Mouse (Mus musculus): ENCODE data around the gene Pdcd2l. TPM values are rescaled to one million over a fixed set of nuclear protein-coding genes. Genes with fewer than 3 reads are reported as not detected.
A peak's percentile ranks its signal among the peaks of the same experiment; 100 is the strongest.

The Pdcd2l gene
- total and polyA plus RNA-seq, 2 experiments from 2014 or later: 41.9 to 44.0 TPM

DNA sequence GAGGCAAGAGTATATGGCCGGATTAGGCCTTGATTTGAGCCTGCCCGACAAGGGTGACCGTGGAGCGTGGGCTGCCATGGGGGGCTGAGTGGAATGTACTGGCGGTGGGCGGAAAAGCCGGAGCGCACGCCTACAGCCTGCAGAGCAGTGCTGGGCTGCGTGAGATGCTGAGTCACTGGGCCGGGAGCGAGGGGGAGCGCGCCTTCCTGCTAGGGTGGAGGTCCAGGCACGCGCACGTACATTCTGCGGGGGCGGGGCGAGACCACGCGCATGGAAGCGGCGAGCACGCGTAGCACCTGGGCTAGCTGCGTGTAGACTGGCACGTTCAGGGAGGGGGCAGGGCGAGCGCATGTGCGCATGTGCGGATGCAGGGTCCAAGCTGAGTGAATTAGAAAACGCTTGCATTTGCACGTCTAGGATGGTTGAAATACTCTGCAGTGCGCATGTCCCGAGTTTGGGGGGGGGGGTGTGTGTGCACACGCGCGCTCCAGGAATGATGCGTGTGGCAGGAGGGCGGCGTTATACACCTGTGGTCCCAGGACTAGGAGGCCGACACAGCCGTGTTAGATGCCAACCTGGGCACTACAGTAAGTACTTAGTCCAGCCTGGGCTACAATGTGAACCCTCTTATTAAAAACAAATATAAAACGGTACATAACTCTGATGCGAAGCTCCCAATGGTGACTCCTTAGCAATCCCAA, 37.6 kb upstream of the Pdcd2l start:
- Histone ChIP-seq H3K36me3 (replicated peaks; ENCODE audit: control insufficient read depth, insufficient read depth, low read length) (peaks cover 31% of the 10 kb centered on the region), H3K9ac (replicated peaks; ENCODE audit: low read depth, low read length) (peak overlapping the region; percentile 18; the same call in 1 of the 2 replicates), H3K27ac (ENCODE audit: low read depth) (peak overlapping the region; percentile 80), H3K4me3 (ENCODE audit: low read depth, low read length) (peak overlapping the region; percentile 50), H3K27me3 (ENCODE audit: control insufficient read depth, insufficient read depth, low read length) (no peaks in the 10 kb centered on the region), H3K9me3 (replicated peaks; ENCODE audit: control insufficient read depth, low read length) (no peaks in the 10 kb centered on the region), H3K4me2 (ENCODE audit: low read depth, low read length) (peak overlapping the region; percentile 59), H3K4me1 (ENCODE audit: control insufficient read depth, insufficient read depth) (peaks cover 25% of the 10 kb centered on the region; the same call in 1 of the 2 replicates)
- WGBS: under 1% methylated on average over 46 of the region's 46 CpGs
- ATAC-seq (ENCODE audit: insufficient read depth, low read depth) (peak; percentile 87), DNase-seq (ENCODE audit: low spot score) (peak; percentile 95)
- TF ChIP-seq CTCF (IDR thresholded peaks at IDR 0.05; ENCODE audit: low read depth) (no peak), EP300 (IDR thresholded peaks at IDR 0.05; ENCODE audit: low read depth) (no peak)

DNA sequence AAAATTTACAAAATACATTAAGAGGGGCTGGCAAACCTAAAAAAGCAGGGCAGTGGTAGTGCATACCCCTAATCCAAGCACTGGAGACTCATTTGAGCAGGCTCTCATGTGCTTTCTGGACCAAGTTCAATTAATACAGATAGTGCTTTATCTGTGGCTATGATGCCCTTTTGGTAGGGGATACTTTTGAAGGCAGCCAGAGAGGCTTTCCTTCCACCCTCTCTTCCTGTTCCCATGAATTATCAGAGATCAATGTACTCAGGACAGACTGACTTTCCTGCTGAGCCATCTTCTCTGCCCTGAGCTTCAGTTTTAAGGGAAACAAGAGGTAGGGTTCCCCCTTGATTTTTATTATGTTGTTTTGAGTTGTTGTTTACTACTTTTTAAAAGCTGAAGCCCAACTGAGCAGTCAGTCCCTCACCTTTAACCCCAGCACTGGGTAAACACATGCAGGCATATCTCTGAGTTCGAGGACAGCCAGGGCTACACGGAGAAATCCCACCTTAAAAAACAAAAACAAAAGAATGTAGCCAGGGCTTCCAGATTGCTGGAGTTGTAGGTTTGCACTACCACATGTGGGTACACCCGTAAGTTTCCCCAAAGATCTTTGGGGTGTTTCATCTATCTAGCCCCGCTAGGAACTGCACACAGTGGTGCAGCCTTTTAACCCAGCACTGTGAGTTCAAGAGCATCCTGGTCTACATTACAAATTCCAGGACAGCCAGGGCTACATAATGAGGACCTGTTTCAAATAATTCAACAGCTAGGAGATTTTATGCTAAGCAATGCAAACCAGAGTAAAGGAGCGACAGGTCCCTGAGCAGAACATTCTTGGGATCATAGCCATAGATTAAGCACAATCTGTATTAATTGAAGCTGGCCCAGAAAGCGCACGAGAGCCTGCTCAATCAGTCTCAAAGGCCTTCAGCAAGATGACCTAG, 36.6 kb upstream of the Pdcd2l start:
- H3K36me3 ChIP-seq (replicated peaks; ENCODE audit: control insufficient read depth, insufficient read depth, low read length): peaks cover 21% of the 10 kb centered on the region
- no peak for DNase-seq (ENCODE audit: low spot score)
- TF ChIP-seq CTCF (IDR thresholded peaks at IDR 0.05; ENCODE audit: low read depth): no peak
- TF ChIP-seq EP300 (IDR thresholded peaks at IDR 0.05; ENCODE audit: low read depth): no peak
- H3K9ac ChIP-seq (replicated peaks; ENCODE audit: low read depth, low read length): peak overlapping the region; percentile 18; the same call in 1 of the 2 replicates
- no peak for ATAC-seq (ENCODE audit: insufficient read depth, low read depth)
- H3K27me3 ChIP-seq (ENCODE audit: control insufficient read depth, insufficient read depth, low read length): no peaks in the 10 kb centered on the region
- no peaks in the 10 kb centered on the region for H3K9me3 ChIP-seq (replicated peaks; ENCODE audit: control insufficient read depth, low read length)
- H3K4me1 ChIP-seq (ENCODE audit: control insufficient read depth, insufficient read depth): peaks cover 32% of the 10 kb centered on the region
- peak overlapping the region; percentile 80 for H3K27ac ChIP-seq (ENCODE audit: low read depth)
- peak overlapping the region; percentile 59 for H3K4me2 ChIP-seq (ENCODE audit: low read depth, low read length)
- peak overlapping the region; percentile 50 for H3K4me3 ChIP-seq (ENCODE audit: low read depth, low read length)
- WGBS: 38% methylated on average over 7 of the region's 7 CpGs

DNA sequence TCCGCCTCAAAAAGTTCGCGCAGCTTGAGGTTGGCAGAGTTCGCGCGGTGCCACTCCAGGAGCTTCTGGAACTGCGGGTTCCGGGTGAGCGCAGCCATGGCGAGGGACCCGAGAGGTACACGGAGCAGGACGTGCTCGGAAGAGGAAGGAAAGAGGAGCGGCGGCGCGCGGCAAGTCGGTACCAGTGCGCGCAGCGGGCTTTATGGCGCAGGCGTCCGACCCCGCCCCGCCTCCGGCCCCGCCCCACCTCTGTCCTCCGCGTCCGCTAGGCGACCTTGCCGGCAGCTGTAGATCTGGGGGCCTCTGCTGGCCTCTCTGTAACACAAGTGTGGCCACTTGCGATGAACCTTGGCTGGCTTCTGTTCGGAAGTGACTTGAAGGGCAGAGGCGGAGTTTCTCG, 33.7 kb upstream of the Pdcd2l start, which contains the start of gene Gpi1:
Gpi1 (minus strand) TSS at position 221 of the 400 bp plus-strand sequence.
- peak within 1 kb of the TSS; percentile 86 for H3K9ac ChIP-seq (replicated peaks; ENCODE audit: low read depth, low read length)
- H3K27me3 ChIP-seq (ENCODE audit: control insufficient read depth, insufficient read depth, low read length): no peaks in the 10 kb centered on the region
- WGBS: under 1% methylated on average over 36 of the region's 39 CpGs
- H3K36me3 ChIP-seq (replicated peaks; ENCODE audit: control insufficient read depth, insufficient read depth, low read length): peaks cover 29% of the 10 kb centered on the region
- TF ChIP-seq EP300 (IDR thresholded peaks at IDR 0.05; ENCODE audit: low read depth): peak; percentile 60; the same call in 1 of the 2 replicates
- TF ChIP-seq CTCF (IDR thresholded peaks at IDR 0.05; ENCODE audit: low read depth): peak; percentile 49
- H3K4me2 ChIP-seq (ENCODE audit: low read depth, low read length): peak within 1 kb of the TSS; percentile 83
- H3K27ac ChIP-seq (ENCODE audit: low read depth): peak within 1 kb of the TSS; percentile 97
- DNase-seq (ENCODE audit: low spot score) (peak; percentile 95), ATAC-seq (ENCODE audit: insufficient read depth, low read depth) (peak; percentile 76)
- no peaks in the 10 kb centered on the region for H3K9me3 ChIP-seq (replicated peaks; ENCODE audit: control insufficient read depth, low read length)
- peaks cover 47% of the 10 kb centered on the region for H3K4me1 ChIP-seq (ENCODE audit: control insufficient read depth, insufficient read depth)
- peak within 1 kb of the TSS; percentile 86 for H3K4me3 ChIP-seq (ENCODE audit: low read depth, low read length)

DNA sequence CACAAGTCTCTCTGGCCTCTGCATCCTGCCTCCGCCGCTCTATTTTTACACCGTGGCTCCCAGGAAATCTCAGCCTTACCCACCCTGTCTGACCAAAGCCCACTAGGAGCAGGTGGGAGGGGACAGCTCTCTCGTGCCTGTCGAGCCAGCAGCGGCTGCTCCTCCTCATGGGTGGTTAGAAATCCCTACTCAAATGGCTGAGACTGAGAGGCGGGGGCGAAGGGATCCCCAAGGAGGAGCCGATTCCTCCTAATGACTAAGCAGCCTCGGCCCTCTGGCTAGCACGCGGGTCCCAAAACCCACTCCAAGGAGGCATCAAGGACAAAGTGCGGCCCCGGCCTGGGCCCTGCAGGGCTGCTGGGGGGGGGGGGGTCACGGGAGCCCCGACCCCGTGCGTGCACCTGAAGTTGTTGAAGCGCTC, 33.2 kb upstream of the Pdcd2l start:
- Histone ChIP-seq H3K9ac (replicated peaks; ENCODE audit: low read depth, low read length) (peak overlapping the region; percentile 86), H3K27me3 (ENCODE audit: control insufficient read depth, insufficient read depth, low read length) (no peaks in the 10 kb centered on the region), H3K27ac (ENCODE audit: low read depth) (peak overlapping the region; percentile 97), H3K4me3 (ENCODE audit: low read depth, low read length) (peak overlapping the region; percentile 86), H3K36me3 (replicated peaks; ENCODE audit: control insufficient read depth, insufficient read depth, low read length) (peaks cover 33% of the 10 kb centered on the region), H3K9me3 (replicated peaks; ENCODE audit: control insufficient read depth, low read length) (no peaks in the 10 kb centered on the region), H3K4me1 (ENCODE audit: control insufficient read depth, insufficient read depth) (peaks cover 43% of the 10 kb centered on the region), H3K4me2 (ENCODE audit: low read depth, low read length) (peak overlapping the region; percentile 83)
- ATAC-seq (ENCODE audit: insufficient read depth, low read depth) (peak; percentile 24), DNase-seq (ENCODE audit: low spot score) (peak; percentile 56)
- under 1% methylated on average over 19 of the region's 19 CpGs for WGBS
- TF ChIP-seq CTCF (IDR thresholded peaks at IDR 0.05; ENCODE audit: low read depth): no peak
- TF ChIP-seq EP300 (IDR thresholded peaks at IDR 0.05; ENCODE audit: low read depth): no peak

DNA sequence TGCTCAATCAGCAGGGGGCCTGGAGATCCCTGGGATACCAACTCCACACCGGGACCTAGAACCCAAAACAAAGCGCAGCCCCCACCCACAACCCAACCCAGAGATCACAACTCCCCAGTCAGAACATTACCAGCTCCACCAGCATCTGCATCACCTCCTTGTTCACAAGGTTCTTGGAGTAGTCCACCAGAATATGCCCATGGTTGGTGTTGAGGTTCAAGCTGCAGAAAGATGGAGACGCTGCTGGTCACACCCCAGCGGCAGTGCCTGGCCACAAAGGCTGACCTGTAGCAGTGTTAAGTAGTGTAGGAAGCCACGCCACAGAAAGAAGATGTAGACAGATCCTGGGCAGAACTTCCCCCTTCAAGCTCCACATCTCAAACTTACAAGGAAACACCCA, 32.7 kb upstream of the Pdcd2l start:
- TF ChIP-seq CTCF (IDR thresholded peaks at IDR 0.05; ENCODE audit: low read depth) (no peak), EP300 (IDR thresholded peaks at IDR 0.05; ENCODE audit: low read depth) (no peak)
- Histone ChIP-seq H3K36me3 (replicated peaks; ENCODE audit: control insufficient read depth, insufficient read depth, low read length) (peaks cover 38% of the 10 kb centered on the region), H3K4me2 (ENCODE audit: low read depth, low read length) (peak overlapping the region; percentile 83), H3K4me1 (ENCODE audit: control insufficient read depth, insufficient read depth) (peaks cover 43% of the 10 kb centered on the region), H3K27ac (ENCODE audit: low read depth) (peak overlapping the region; percentile 97), H3K27me3 (ENCODE audit: control insufficient read depth, insufficient read depth, low read length) (no peaks in the 10 kb centered on the region), H3K9me3 (replicated peaks; ENCODE audit: control insufficient read depth, low read length) (no peaks in the 10 kb centered on the region), H3K4me3 (ENCODE audit: low read depth, low read length) (peak overlapping the region; percentile 86), H3K9ac (replicated peaks; ENCODE audit: low read depth, low read length) (peak overlapping the region; percentile 86)
- 0% methylated on average over 5 of the region's 5 CpGs for WGBS
- ATAC-seq (ENCODE audit: insufficient read depth, low read depth): no peak
- DNase-seq (ENCODE audit: low spot score): no peak

Data from heart, postnatal 0 days (tissue).